In genomic region chr14:8833516-8833915, GRCm38 (mm10) we compare ENCODE assay signal across 24 mouse cellular contexts.
"Had no signal": no experiment of that assay in that cellular context is flagged by ENCODE, and none has a peak within 500 bp of the region (broad histone marks: within the 10 kb centered on the region; RNA-seq: fewer than 3 reads in every experiment).

No protein-coding gene starts in this region.

- H3K27me3 ChIP-seq: hindbrain, embryonic 12.5 days; kidney, embryonic 15.5 days; limb, embryonic 12.5 days had no signal

- H3K9me3 ChIP-seq: hindbrain, embryonic 10.5 days; hindbrain, embryonic 12.5 days; kidney, embryonic 15.5 days; limb, embryonic 10.5 days; limb, embryonic 12.5 days had no signal

- H3K4me3 ChIP-seq: heart, adult 2 months; hindbrain, embryonic 10.5 days; hindbrain, embryonic 12.5 days; kidney, embryonic 15.5 days; limb, embryonic 10.5 days; limb, embryonic 12.5 days had no signal

- H3K4me2 ChIP-seq: heart, embryonic 11.5 days; hindbrain, embryonic 12.5 days; hindbrain, embryonic 14.5 days; kidney, embryonic 15.5 days; limb, embryonic 12.5 days had no signal

- H3K9ac ChIP-seq: forebrain, postnatal 0 days; hindbrain, embryonic 12.5 days; hindbrain, embryonic 14.5 days; kidney, embryonic 15.5 days; limb, embryonic 12.5 days had no signal

- ATAC-seq: forebrain, postnatal 0 days; hindbrain, embryonic 16.5 days had no signal

- H3K4me1 ChIP-seq: hindbrain, embryonic 10.5 days; hindbrain, embryonic 12.5 days; kidney, embryonic 15.5 days; limb, embryonic 10.5 days; limb, embryonic 12.5 days had no signal

- H3K36me3 ChIP-seq: hindbrain, embryonic 10.5 days; hindbrain, embryonic 12.5 days; kidney, embryonic 15.5 days; limb, embryonic 10.5 days; limb, embryonic 12.5 days had no signal

- H3K27ac ChIP-seq: heart, adult 2 months; hindbrain, embryonic 10.5 days; hindbrain, embryonic 12.5 days; hindbrain, embryonic 14.5 days; kidney, embryonic 15.5 days; kidney, postnatal 0 days; limb, embryonic 10.5 days; limb, embryonic 12.5 days had no signal

- DNase-seq: forebrain, postnatal 0 days; gastrocnemius, postnatal 14 days; gastrocnemius, postnatal 36 days; heart, adult 11 months; heart, adult 2 months; heart, postnatal 10 days; heart, postnatal 4 days; kidney, adult 11 months; kidney, adult 2 months; kidney, adult 9 months; kidney, postnatal 14 days; kidney, postnatal 36 days; layer of hippocampus, adult 9-11 months; layer of hippocampus, postnatal 36 days; liver had no signal
